Mouse (Mus musculus): ENCODE results near the gene Ccdc88b.

GRCm38 (mm10) chr19:6907094-6907493 is 49.1 kb upstream of the Ccdc88b start:
- TF ChIP-seq CTCF (IDR thresholded peaks at IDR 0.05; ENCODE audit: low read depth, low read length): no peak
- TF ChIP-seq POLR2A (IDR thresholded peaks at IDR 0.05; ENCODE audit: borderline replicate concordance, low read depth, low read length): no peak
